Mouse (Mus musculus) cerebellum, adult 2 months (tissue): Measurements from ENCODE around the gene Bcl2.

Source experiments
- CTCF ChIP-seq: fragments of 200-500 bp; IDR thresholded peaks from 2 replicates; pipeline ENCODE4 v1.5.1; 2011; ENCODE audit warnings: low read depth, mild to moderate bottlenecking, control low read depth, low read length, moderate library complexity, borderline replicate concordance; ENCODE audit not compliant: insufficient read depth
- POLR2A ChIP-seq: fragments of 200-500 bp; IDR thresholded peaks from 2 replicates; pipeline ENCODE4 v1.6.1; 2011; ENCODE audit warnings: low read length, control low read depth, borderline replicate concordance; ENCODE audit not compliant: insufficient read depth

DNA sequence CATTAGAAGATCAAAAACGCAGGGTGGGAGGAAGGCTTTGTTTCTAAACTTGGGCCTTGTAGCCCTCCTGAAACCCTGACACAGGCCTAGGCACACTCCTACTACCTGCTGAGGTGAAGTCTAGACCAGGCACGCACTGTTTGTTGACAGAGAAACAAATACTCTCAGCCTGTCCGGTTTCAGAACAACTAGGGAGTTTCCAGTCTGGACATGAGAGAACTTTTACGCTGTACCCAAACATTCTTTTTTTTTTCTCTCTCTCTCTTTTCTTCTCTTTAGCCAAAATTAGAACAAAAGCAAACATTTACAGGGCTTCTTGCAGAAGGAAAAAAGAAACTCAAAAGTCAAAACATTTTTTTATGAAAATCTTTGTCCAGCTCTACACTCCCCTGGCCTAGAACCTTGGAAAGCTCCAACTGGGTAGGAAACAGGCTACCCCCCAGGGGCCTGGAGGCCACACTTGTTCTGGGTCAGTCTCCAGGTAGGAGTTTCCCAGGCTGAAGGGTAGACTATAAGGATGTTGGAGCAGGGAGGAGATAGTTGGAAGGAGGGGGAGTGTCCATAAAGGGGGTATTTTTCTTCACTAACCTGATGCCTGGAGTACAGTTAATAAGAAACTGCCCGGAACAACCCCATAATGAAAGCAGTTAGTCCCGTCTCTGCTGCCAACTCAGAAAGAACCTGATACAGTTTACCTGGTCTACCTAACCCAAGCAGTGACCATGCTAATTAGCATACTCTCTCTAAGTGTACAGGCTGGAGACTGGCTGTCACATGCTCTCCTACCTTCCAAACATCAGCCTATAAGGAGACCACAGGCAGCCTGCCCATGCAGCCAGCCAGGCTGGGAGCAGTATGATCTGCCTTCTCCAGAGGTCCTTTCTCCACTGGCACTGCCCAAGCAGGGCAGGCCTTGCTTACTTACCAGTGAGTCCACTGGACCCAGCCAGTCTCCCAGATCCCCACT lies 147.7 kb downstream of the Bcl2 start:
- no peak for TF ChIP-seq POLR2A
- no peak for TF ChIP-seq CTCF
